Mouse (Mus musculus): Measurements from ENCODE around the gene Cd5l.

Gene Cd5l

DNA sequence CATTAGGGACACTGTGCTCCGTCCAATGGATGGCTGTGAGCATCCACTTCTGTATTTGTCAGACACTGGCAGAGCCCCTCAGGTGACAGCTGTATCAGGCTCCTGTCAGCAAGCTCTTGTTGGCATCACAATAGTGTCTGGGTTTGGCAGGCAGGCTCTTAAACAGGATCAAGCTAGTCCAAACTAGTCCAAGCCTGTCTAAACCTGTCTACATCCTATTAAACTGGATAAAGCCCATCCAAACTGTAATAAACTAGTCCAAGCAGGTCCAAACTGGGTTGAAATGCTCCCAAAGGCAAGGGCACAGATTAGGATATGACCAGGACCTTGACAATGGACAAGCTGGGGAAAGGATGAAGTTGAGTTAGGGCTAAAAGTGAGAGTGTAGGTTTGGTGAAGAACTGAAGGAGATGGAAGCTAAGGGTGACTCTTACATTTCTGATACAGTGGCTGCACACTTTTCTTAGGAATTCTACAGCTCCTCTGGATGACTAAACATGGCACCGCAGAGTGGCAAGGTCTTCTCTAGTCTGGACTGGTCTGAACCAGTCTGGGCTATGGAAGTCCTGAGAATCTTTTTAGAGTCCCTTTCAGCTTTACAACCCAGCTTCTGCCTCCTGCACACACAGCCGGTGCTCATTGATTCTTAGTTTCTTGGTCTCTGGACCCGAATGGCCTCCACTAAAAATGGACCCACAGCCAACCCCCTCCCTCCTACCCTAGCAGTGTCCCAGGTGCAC, 51.7 kb downstream of the Cd5l start:
- no peak for DNase-seq

DNA sequence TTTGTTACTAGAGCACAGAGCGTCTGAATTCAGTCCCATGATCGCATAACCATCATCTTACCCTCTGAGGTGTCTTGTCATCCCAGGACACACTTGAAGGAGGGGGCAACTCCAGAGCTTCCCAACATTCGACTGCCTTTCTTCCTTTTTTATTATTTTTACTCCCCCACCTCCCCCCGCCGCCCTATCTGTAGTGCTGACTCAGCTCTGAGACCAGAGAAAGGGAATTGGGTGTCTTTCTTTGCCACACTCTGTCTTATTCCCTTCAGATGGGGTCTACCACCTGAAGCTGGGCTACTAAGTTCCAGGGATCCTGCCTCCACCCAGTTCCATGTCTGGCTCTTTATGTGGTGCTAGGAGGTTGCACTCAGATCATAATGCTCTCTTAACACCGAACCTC, 52.9 kb downstream of the Cd5l start:
- DNase-seq: no peak

DNA sequence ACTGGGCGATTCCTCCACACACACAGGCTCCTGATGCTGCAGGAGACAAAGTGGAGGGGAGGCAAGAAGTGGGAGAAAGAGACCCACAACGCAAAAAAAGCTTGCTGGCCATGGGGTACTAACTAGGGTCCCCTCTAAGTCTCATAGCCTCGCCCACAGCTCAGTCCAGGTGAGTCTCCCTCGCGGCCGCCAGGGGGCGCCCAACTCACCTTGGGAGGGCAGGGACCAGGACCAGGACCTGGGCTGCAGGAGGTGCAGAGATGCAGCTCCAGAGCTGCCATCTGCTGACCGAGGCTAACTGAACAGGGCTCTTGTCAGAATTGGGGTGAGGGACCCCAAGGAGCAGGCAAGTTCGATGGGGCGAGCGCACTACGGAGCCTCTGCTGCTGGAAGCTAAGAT, 53.5 kb downstream of the Cd5l start:
- peak; percentile 22 for DNase-seq

DNA sequence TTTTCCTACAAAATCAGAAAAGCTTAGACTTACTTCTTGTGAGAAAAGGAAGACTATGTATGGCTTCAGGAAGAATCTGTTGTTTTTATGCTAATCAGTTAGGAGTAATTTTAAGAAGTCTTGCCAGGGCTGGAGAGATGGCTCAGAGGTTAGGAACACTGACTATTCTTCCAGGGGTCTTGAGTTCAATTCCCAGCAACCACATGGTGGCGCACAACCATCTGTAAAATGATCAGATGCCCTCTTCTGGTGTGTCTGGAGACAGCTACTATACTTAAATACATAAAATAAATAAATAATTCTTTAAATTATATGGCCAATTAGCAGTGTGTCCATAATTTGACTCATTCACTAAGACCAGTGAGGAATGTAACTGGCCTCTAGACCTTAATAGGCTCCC, 63.0 kb downstream of the Cd5l start:
- DNase-seq: no peak
